Mouse (Mus musculus) heart, embryonic 13.5 days (tissue): ENCODE results near the gene Ttbk1. TPM values are rescaled to one million over a fixed set of nuclear protein-coding genes. Genes with fewer than 3 reads are reported as not detected.

Experiments used
- ATAC-seq: fragments of 200-750 bp; cut with Nextera tagmentation; 2 replicates; pipeline ENCODE4 v1.8.0; 2017; ENCODE audit warnings: moderate TSS enrichment; ENCODE audit not compliant: insufficient number of reproducible peaks, low FRiP score, low TSS enrichment; ENCODE audit errors: extremely low read depth
- H3K27ac ChIP-seq: fragments of 300-500 bp; sonication (generic); replicated peaks from 2 replicates; pipeline ENCODE4 v1.5.1; 2015; ENCODE audit warnings: moderate library complexity, mild to moderate bottlenecking, inconsistent platforms
- H3K27me3 ChIP-seq: fragments of 300-500 bp; sonication (generic); replicated peaks from 2 replicates; pipeline ENCODE4 v1.6.1; 2015; ENCODE audit warnings: mild to moderate bottlenecking, inconsistent platforms
- H3K36me3 ChIP-seq: fragments of 300-500 bp; sonication (generic); 2 replicates; pipeline ENCODE4 v1.6.1; 2015; ENCODE audit warnings: mild to moderate bottlenecking, inconsistent platforms
- H3K4me1 ChIP-seq: fragments of 300-500 bp; sonication (generic); 2 replicates; pipeline ENCODE4 v1.6.1; 2015; ENCODE audit warnings: inconsistent platforms
- H3K4me2 ChIP-seq: fragments of 300-500 bp; sonication (generic); 2 replicates; pipeline ENCODE4 v1.6.1; 2015; ENCODE audit warnings: inconsistent platforms, mild to moderate bottlenecking, moderate library complexity
- H3K4me3 ChIP-seq: fragments of 300-500 bp; sonication (generic); 2 replicates; pipeline ENCODE4 v1.5.1; 2015; ENCODE audit warnings: moderate library complexity, mild to moderate bottlenecking, inconsistent platforms
- H3K9ac ChIP-seq: fragments of 300-500 bp; sonication (generic); 2 replicates; pipeline ENCODE4 v1.6.1; 2015; ENCODE audit warnings: inconsistent platforms, mild to moderate bottlenecking, moderate library complexity
- H3K9me3 ChIP-seq: fragments of 300-500 bp; sonication (generic); 2 replicates; pipeline ENCODE4 v1.6.1; 2016; ENCODE audit warnings: inconsistent platforms
- WGBS: fragments of 180-500 bp; shearing (Covaris S2); methylation state at CpG from one replicate; pipeline ENCODE4 v1.1.7; 2015; ENCODE audit warnings: mixed read lengths; 5-methylcytosine and 5-hydroxymethylcytosine counted together
- polyA plus RNA-seq: library from polyadenylated mRNA; unstranded; fragments of >200 nt; fragmentation: Nextera tagmentation; extraction: Ambion mirVana; gene quantifications from 2 replicates; pipeline ENCODE4 v1.2.1, GENCODE M21; 2015

Gene Ttbk1
- polyA plus RNA-seq, 1 experiment from 2014 or later: 0.12 TPM

GRCm38 (mm10) chr17:46476601-46477000 lies 10.9 kb downstream of the Ttbk1 start:
- Histone ChIP-seq H3K9me3 (no peaks in the 10 kb centered on the region), H3K9ac (no peak overlapping the region), H3K36me3 (no peaks in the 10 kb centered on the region), H3K4me2 (no peak overlapping the region), H3K4me1 (no peaks in the 10 kb centered on the region; the same call in 1 of the 2 replicates), H3K27me3 (peaks cover 49% of the 10 kb centered on the region), H3K4me3 (no peak overlapping the region), H3K27ac (no peak overlapping the region)
- 66% methylated on average over 8 of the region's 8 CpGs for WGBS
- ATAC-seq: no peak

GRCm38 (mm10) chr17:46467830-46468229 lies 19.6 kb downstream of the Ttbk1 start:
- Histone ChIP-seq H3K4me2 (no peak overlapping the region), H3K27me3 (peaks cover 39% of the 10 kb centered on the region), H3K36me3 (no peaks in the 10 kb centered on the region), H3K4me3 (no peak overlapping the region), H3K27ac (no peak overlapping the region), H3K9me3 (no peaks in the 10 kb centered on the region), H3K9ac (no peak overlapping the region), H3K4me1 (no peaks in the 10 kb centered on the region)
- 74% methylated on average over 9 of the region's 9 CpGs for WGBS
- no peak for ATAC-seq

- WGBS: 37% methylated on average over 5 of the region's 5 CpGs
- Histone ChIP-seq H3K36me3 (no peaks in the 10 kb centered on the region), H3K4me1 (peaks cover 37% of the 10 kb centered on the region), H3K27ac (no peak overlapping the region), H3K27me3 (peaks cover 88% of the 10 kb centered on the region), H3K9ac (no peak overlapping the region), H3K9me3 (no peaks in the 10 kb centered on the region), H3K4me2 (no peak overlapping the region), H3K4me3 (no peak overlapping the region)
- ATAC-seq: no peak
Observed at GRCm38 (mm10) chr17:46462226-46462625, 25.2 kb downstream of the Ttbk1 start.

- Histone ChIP-seq H3K27me3 (peaks cover 87% of the 10 kb centered on the region), H3K4me2 (peak overlapping the region; percentile 80), H3K36me3 (no peaks in the 10 kb centered on the region), H3K9ac (peak overlapping the region; percentile 81), H3K4me3 (peak overlapping the region; percentile 55), H3K27ac (no peak overlapping the region), H3K4me1 (peaks cover 37% of the 10 kb centered on the region), H3K9me3 (no peaks in the 10 kb centered on the region)
- ATAC-seq: no peak
- 11% methylated on average over 8 of the region's 8 CpGs for WGBS
Observed at GRCm38 (mm10) chr17:46461347-46461746, 26.1 kb downstream of the Ttbk1 start.

DNA sequence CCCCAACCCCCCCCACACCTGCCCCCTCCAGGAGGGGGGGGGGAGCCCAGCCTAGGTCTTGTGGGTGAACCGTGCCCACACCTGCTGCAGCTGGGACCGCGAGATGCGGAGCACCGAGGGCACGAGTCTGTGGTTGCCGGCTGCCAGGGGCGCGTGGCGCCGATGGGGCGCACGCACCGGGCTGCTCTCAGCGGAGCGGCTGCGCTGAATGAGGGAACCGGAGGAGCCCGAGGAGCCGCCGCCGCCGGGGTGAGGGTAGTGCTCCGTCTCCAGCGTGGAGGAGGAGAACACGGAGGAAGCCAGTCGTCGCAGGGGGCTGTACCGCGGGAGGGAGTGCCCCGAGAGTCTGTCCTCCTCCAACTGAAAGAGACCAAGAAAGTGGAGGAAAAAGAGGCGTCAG lies 26.8 kb downstream of the Ttbk1 start:
- peaks cover 38% of the 10 kb centered on the region for H3K4me1 ChIP-seq

DNA sequence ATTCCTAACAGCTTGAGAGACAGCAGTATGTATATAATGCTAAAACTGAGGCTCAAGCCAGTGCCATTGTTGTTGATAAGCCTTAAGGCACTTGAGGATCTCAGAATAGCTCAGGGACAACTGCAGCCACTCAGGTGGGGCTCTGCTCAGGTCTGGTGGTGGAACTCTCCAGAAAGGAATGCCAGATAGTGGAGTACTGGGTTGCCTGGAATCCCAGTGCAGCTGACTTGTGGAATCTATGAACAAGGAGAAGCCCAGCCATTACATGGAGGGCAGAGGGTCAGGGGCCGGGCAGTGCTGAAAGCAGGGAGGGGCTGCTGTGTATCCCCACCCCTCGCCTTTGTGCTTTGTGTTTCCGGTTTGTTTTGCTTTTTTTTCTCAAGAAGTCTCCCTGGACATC lies 29.0 kb downstream of the Ttbk1 start:
- H3K27ac ChIP-seq: peak overlapping the region; percentile 74
- H3K4me3 ChIP-seq: no peak overlapping the region
- H3K9me3 ChIP-seq: no peaks in the 10 kb centered on the region
- H3K27me3 ChIP-seq: peaks cover 92% of the 10 kb centered on the region
- H3K36me3 ChIP-seq: no peaks in the 10 kb centered on the region
- no peak overlapping the region for H3K9ac ChIP-seq
- H3K4me2 ChIP-seq: peak overlapping the region; percentile 37
- WGBS: 17% methylated on average over 3 of the region's 3 CpGs
- H3K4me1 ChIP-seq: peaks cover 60% of the 10 kb centered on the region
- peak; percentile 22; the same call in 1 of the 2 replicates for ATAC-seq

More for the DNA sequence above, 26.8 kb downstream of the Ttbk1 start:
- H3K9ac ChIP-seq: peak overlapping the region; percentile 81
- H3K4me3 ChIP-seq: peak overlapping the region; percentile 55
- no peak overlapping the region for H3K27ac ChIP-seq
- WGBS: under 1% methylated on average over 32 of the region's 32 CpGs
- peaks cover 89% of the 10 kb centered on the region for H3K27me3 ChIP-seq
- no peaks in the 10 kb centered on the region for H3K36me3 ChIP-seq
- H3K4me2 ChIP-seq: peak overlapping the region; percentile 80
- H3K9me3 ChIP-seq: no peaks in the 10 kb centered on the region
- ATAC-seq: no peak

DNA sequence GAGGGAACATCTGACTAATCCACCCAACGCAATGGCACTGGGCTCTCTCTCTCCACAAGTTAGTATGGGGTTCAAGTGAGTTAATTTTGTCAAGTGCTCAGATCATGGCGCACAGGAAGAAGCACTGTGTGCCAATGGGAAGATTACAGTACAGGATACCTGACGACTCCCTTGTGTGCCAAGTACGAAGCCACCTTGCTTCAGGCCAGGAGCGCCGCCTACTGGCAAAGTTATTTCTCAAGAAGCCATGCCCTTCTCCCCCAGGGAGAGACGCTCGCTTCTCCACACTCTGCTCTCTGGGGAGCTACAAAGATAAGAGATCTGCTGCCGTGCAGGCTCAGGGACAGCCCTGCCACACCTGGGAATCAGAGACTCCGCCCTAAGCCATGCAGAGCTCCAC lies 29.7 kb downstream of the Ttbk1 start:
- Histone ChIP-seq H3K4me3 (no peak overlapping the region), H3K27me3 (peaks cover 93% of the 10 kb centered on the region), H3K4me1 (peaks cover 63% of the 10 kb centered on the region), H3K9me3 (no peaks in the 10 kb centered on the region), H3K27ac (peak overlapping the region; percentile 74), H3K36me3 (no peaks in the 10 kb centered on the region), H3K4me2 (peak overlapping the region; percentile 37; the same call in 1 of the 2 replicates), H3K9ac (no peak overlapping the region)
- WGBS: 12% methylated on average over 10 of the region's 10 CpGs
- no peak for ATAC-seq

DNA sequence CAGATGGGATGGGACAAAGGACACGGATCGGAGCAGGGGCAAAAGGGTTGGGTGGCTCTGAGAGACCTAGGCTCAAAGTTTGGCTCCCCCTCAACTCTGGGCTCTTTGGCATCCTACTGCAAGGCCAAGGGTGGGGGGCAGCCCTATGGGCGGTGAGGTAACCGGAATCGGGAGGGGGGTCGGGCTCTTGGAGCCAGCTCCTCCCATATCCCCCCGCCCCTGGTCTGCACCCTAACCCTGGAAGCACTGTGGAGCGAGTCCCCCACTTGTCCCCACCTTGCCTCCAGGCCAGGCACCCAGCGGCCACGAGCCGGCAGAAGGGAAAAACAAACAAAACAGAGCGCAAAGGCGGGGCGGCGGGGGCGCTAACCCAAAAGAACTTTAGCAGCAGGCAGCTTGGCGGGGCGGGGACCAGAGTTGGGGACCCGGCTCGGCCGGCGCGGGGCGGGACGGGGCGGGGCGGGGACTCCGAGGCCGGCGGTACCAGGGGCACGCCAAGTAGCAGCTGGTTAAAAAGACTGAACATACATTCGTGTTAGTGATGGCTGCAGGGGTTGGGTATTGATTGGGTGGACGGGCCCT lies 32.3 kb downstream of the Ttbk1 start:
- H3K27ac ChIP-seq: no peak overlapping the region
- H3K4me3 ChIP-seq: peak overlapping the region; percentile 55
- H3K9ac ChIP-seq: peak overlapping the region; percentile 76
- H3K36me3 ChIP-seq: no peaks in the 10 kb centered on the region
- H3K4me1 ChIP-seq: peaks cover 44% of the 10 kb centered on the region
- peaks cover 92% of the 10 kb centered on the region for H3K27me3 ChIP-seq
- no peak for ATAC-seq
- peak overlapping the region; percentile 86 for H3K4me2 ChIP-seq
- WGBS: 1% methylated on average over 33 of the region's 33 CpGs
- no peaks in the 10 kb centered on the region for H3K9me3 ChIP-seq

- ATAC-seq: no peak
- Histone ChIP-seq H3K36me3 (no peaks in the 10 kb centered on the region), H3K9ac (peak overlapping the region; percentile 76), H3K27me3 (peaks cover 92% of the 10 kb centered on the region), H3K9me3 (no peaks in the 10 kb centered on the region), H3K4me2 (peak overlapping the region; percentile 86), H3K27ac (no peak overlapping the region), H3K4me1 (peaks cover 43% of the 10 kb centered on the region), H3K4me3 (peak overlapping the region; percentile 55)
- 2% methylated on average over 9 of the region's 9 CpGs for WGBS
Observed at GRCm38 (mm10) chr17:46454539-46454938, 32.9 kb downstream of the Ttbk1 start.

GRCm38 (mm10) chr17:46453970-46454411 lies 33.5 kb downstream of the Ttbk1 start:
- 2% methylated on average over 26 of the region's 26 CpGs for WGBS
- Histone ChIP-seq H3K4me3 (peak overlapping the region; percentile 55), H3K4me1 (peaks cover 41% of the 10 kb centered on the region), H3K9ac (peak overlapping the region; percentile 76), H3K36me3 (no peaks in the 10 kb centered on the region), H3K9me3 (no peaks in the 10 kb centered on the region), H3K27me3 (peaks cover 91% of the 10 kb centered on the region), H3K27ac (no peak overlapping the region), H3K4me2 (peak overlapping the region; percentile 86)
- no peak for ATAC-seq

DNA sequence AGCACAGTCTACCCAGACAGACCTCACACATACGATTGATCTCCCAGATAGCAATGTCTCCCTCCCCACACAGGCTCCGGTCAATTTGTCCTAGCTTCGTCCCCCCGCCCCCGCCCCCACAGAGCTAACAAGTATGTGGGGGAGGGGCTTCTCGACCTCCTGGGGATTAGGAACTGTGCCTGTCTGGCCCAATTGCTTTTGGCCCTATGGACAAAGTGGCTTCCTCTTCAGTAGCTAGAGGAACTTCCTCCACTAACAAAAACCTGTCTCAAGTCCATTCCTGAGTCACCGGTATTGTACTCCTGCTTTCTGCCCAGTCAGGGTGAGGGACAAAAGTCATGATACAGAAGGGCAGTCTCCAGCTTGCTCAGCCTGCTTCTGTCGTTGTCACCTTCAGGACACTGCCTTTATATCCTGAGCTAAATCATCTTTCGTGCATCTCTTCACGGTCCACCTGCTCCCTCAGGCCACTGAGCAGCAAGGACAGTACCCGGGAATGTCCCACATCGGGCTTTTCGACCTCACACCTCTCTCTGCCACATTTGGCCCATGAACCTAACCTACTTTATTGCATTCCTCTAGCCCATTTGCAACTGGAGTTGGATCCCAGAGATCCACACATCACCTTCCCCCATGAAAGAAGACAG lies 34.0 kb downstream of the Ttbk1 start:
- Histone ChIP-seq H3K4me2 (peak overlapping the region; percentile 86), H3K9me3 (no peaks in the 10 kb centered on the region), H3K4me1 (peaks cover 35% of the 10 kb centered on the region), H3K36me3 (no peaks in the 10 kb centered on the region), H3K4me3 (no peak overlapping the region), H3K9ac (0 out of 2 replicates have a peak overlapping the region, but pooled peaks have one; percentile 76), H3K27me3 (peaks cover 91% of the 10 kb centered on the region), H3K27ac (no peak overlapping the region)
- WGBS: 14% methylated on average over 13 of the region's 13 CpGs
- ATAC-seq: no peak

DNA sequence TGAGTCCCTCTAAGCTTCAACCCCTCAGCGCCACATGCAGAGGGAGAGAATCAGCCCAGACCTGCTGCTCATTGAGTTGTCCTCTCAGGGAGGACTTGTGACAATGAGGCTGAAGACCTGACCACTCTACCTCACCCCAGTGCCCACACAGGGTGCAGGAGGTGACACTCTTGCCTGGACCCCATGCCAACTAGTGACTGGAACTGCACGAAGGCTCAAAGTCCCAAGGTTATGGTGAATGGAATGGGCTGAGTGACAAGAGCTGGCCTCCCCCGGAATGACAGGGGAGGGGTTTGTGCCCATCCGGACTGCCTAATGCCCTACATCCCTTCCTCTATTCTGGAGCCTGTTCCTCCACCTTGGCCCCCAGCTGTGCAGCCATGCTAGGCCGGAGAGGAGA lies 34.8 kb downstream of the Ttbk1 start:
- Histone ChIP-seq H3K27ac (no peak overlapping the region), H3K4me1 (peaks cover 28% of the 10 kb centered on the region), H3K9ac (no peak overlapping the region), H3K36me3 (no peaks in the 10 kb centered on the region), H3K4me3 (no peak overlapping the region), H3K27me3 (peaks cover 91% of the 10 kb centered on the region), H3K9me3 (no peaks in the 10 kb centered on the region), H3K4me2 (no peak overlapping the region)
- WGBS: 34% methylated on average over 5 of the region's 5 CpGs
- no peak for ATAC-seq
